Mouse (Mus musculus): ENCODE data around the gene Pdzk1ip1. TPM values are rescaled to one million over a fixed set of nuclear protein-coding genes. Genes with fewer than 3 reads are reported as not detected.

Gene Pdzk1ip1
- 1 to 10 TPM in 1 of 2 experiments, under 1 TPM in 1; 0.71 to 1.1 TPM for total RNA-seq (2021)

- intact Hi-C loops (cut with DNase I) = no loop called here
- DNase-seq (ENCODE audit: low spot score in 2 of 2) = no peak
Observed at GRCm38 (mm10) chr4:115088611-115089338, at the start of gene Pdzk1ip1. Gene Pdzk1ip1, plus strand, starts transcription at chr4:115088708.

- DNase-seq (ENCODE audit: low spot score in 2 of 2) = no peak
- intact Hi-C loops (cut with DNase I) = no loop called here
Observed at GRCm38 (mm10) chr4:115045621-115046020, 42.9 kb upstream of the Pdzk1ip1 start.

GRCm38 (mm10) chr4:115047750-115048149 lies 40.8 kb upstream of the Pdzk1ip1 start:
- peak in 1 of 2 experiments; percentile 27 for DNase-seq (ENCODE audit: low spot score in 2 of 2)
- intact Hi-C loops (cut with DNase I) = loop anchor here (2.0 kb wide), 2 partner anchors 29 to 37 kb away; no protein-coding TSS in a partner anchor

- no peak for DNase-seq (ENCODE audit: low spot score in 2 of 2)
- intact Hi-C loops (cut with DNase I) = loop anchor here (2.0 kb wide), 2 partner anchors 29 to 37 kb away; no protein-coding TSS in a partner anchor
Observed at GRCm38 (mm10) chr4:115048190-115048589, 40.3 kb upstream of the Pdzk1ip1 start.

- no peak for DNase-seq (ENCODE audit: low spot score in 2 of 2)
- intact Hi-C loops (cut with DNase I) = no loop called here
Observed at GRCm38 (mm10) chr4:115051245-115051644, 37.3 kb upstream of the Pdzk1ip1 start.

GRCm38 (mm10) chr4:115052343-115053005 lies 36.0 kb upstream of the Pdzk1ip1 start:
- intact Hi-C loops (cut with DNase I) = no loop called here

GRCm38 (mm10) chr4:115055044-115055443 lies 33.5 kb upstream of the Pdzk1ip1 start:
- no peak for DNase-seq (ENCODE audit: low spot score in 2 of 2)
- intact Hi-C loops (cut with DNase I) = no loop called here

More at GRCm38 (mm10) chr4:115052343-115053005, 36.0 kb upstream of the Pdzk1ip1 start:
- DNase-seq (ENCODE audit: low spot score in 2 of 2) = peak; percentile 25 to 54

GRCm38 (mm10) chr4:115055691-115056090 lies 32.8 kb upstream of the Pdzk1ip1 start:
- intact Hi-C loops (cut with DNase I) = loop anchor here (2.0 kb wide), 1 partner anchor 155 kb away; no protein-coding TSS in a partner anchor
- DNase-seq (ENCODE audit: low spot score in 2 of 2) = no peak

GRCm38 (mm10) chr4:115056371-115056920 lies 32.1 kb upstream of the Pdzk1ip1 start, which contains the start of gene Tal1:
Gene Tal1, plus strand, starts transcription at chr4:115056426.
- intact Hi-C loops (cut with DNase I) = loop anchor here (2.0 kb wide), 1 partner anchor 156 kb away; no protein-coding TSS in a partner anchor
- DNase-seq (ENCODE audit: low spot score in 2 of 2) = no peak

- DNase-seq (ENCODE audit: low spot score in 2 of 2) = peak; percentile 33 to 60
- intact Hi-C loops (cut with DNase I) = loop anchor here (2.0 kb wide), 1 partner anchor 156 kb away; no protein-coding TSS in a partner anchor
Observed at GRCm38 (mm10) chr4:115056921-115057673, 31.4 kb upstream of the Pdzk1ip1 start.

- DNase-seq (ENCODE audit: low spot score in 2 of 2) = no peak
- intact Hi-C loops (cut with DNase I) = loop anchor here (2.0 kb wide), 2 partner anchors 157 to 879 kb away; no protein-coding TSS in a partner anchor
Observed at GRCm38 (mm10) chr4:115057674-115058316, 30.7 kb upstream of the Pdzk1ip1 start.

- intact Hi-C loops (cut with DNase I) = loop anchor here (2.0 kb wide), 1 partner anchor 878 kb away; no protein-coding TSS in a partner anchor
Observed at GRCm38 (mm10) chr4:115058317-115058761, 30.2 kb upstream of the Pdzk1ip1 start.

GRCm38 (mm10) chr4:115058871-115059590 lies 29.5 kb upstream of the Pdzk1ip1 start:
- intact Hi-C loops (cut with DNase I) = loop anchor here (2.0 kb wide), 1 partner anchor 878 kb away; no protein-coding TSS in a partner anchor
- DNase-seq (ENCODE audit: low spot score in 2 of 2) = no peak

More at GRCm38 (mm10) chr4:115058317-115058761, 30.2 kb upstream of the Pdzk1ip1 start:
- peak in 1 of 2 experiments; percentile 13 for DNase-seq (ENCODE audit: low spot score in 2 of 2)

- no peak for DNase-seq (ENCODE audit: low spot score in 2 of 2)
- intact Hi-C loops (cut with DNase I) = loop anchor here (2.0 kb wide), 1 partner anchor 877 kb away; no protein-coding TSS in a partner anchor
Observed at GRCm38 (mm10) chr4:115059871-115060270, 28.6 kb upstream of the Pdzk1ip1 start.

GRCm38 (mm10) chr4:115060753-115061152 lies 27.8 kb upstream of the Pdzk1ip1 start:
- DNase-seq (ENCODE audit: low spot score in 2 of 2) = no peak
- intact Hi-C loops (cut with DNase I) = no loop called here

- intact Hi-C loops (cut with DNase I) = no loop called here
Observed at GRCm38 (mm10) chr4:115062540-115062874, 26.0 kb upstream of the Pdzk1ip1 start.

GRCm38 (mm10) chr4:115062875-115063517 lies 25.5 kb upstream of the Pdzk1ip1 start:
- intact Hi-C loops (cut with DNase I) = no loop called here
- DNase-seq (ENCODE audit: low spot score in 2 of 2) = peak in 1 of 2 experiments; percentile 34

More at GRCm38 (mm10) chr4:115062540-115062874, 26.0 kb upstream of the Pdzk1ip1 start:
- DNase-seq (ENCODE audit: low spot score in 2 of 2) = no peak
